Mouse (Mus musculus): ENCODE data around the gene Slco1a6.

- no peak for TF ChIP-seq CTCF (IDR thresholded peaks at IDR 0.05; ENCODE audit: low read depth, low read length)
- TF ChIP-seq POLR2A (IDR thresholded peaks at IDR 0.05; ENCODE audit: extremely low read depth, insufficient read depth, low read length) = no peak
Measured at GRCm38 (mm10) chr6:142191962-142192361, 16.4 kb downstream of the Slco1a6 start.
